Mouse (Mus musculus) liver, embryonic 14.5 days (tissue): ENCODE data around the gene Rnaseh2a. TPM values are rescaled to one million over a fixed set of nuclear protein-coding genes. Genes with fewer than 3 reads are reported as not detected.

ENCODE experiments used
- ATAC-seq: fragments of 200-750 bp; cut with Nextera tagmentation; 2 replicates; pipeline ENCODE4 v1.8.0; 2017; ENCODE audit warnings: moderate number of reproducible peaks, mild to moderate bottlenecking, moderate library complexity; ENCODE audit not compliant: insufficient read depth
- DNase-seq, 3 experiments: peaks; one replicate each; pipeline ENCODE4 v3.0.0-alpha.2; 2012 to 2013; ENCODE audit warnings: low read depth in 3 of 3, low spot score in 3 of 3
- H3K27ac ChIP-seq: fragments of 300-500 bp; sonication (generic); 2 replicates; pipeline ENCODE4 v1.5.1; 2014; ENCODE audit warnings: moderate library complexity, mild to moderate bottlenecking, control low read depth, inconsistent platforms
- H3K27me3 ChIP-seq: fragments of 300-500 bp; sonication (generic); 2 replicates; pipeline ENCODE4 v1.6.1; 2014; ENCODE audit warnings: mild to moderate bottlenecking, low read length, moderate library complexity; ENCODE audit not compliant: control insufficient read depth, insufficient read depth
- H3K36me3 ChIP-seq: fragments of 300-500 bp; sonication (generic); replicated peaks from 2 replicates; pipeline ENCODE4 v1.6.1; 2014; ENCODE audit warnings: low read depth; ENCODE audit not compliant: control insufficient read depth, insufficient read depth
- H3K4me1 ChIP-seq, 2 experiments: fragments of 200-500 bp in 1 of 2; fragments of 300-500 bp in 1 of 2; sonication (generic) in 1 of 2; replicated peaks; 2 replicates each; pipeline ENCODE4 v1.6.1; 2012 to 2014; ENCODE audit warnings: antibody characterized with exemption in 1 of 2, inconsistent platforms in 1 of 2, low read length in 1 of 2; ENCODE audit not compliant: control insufficient read depth in 2 of 2, insufficient read depth in 2 of 2
- H3K4me2 ChIP-seq: fragments of 300-500 bp; sonication (generic); 2 replicates; pipeline ENCODE4 v1.6.1; 2014; ENCODE audit warnings: low read depth, mild to moderate bottlenecking, control low read depth, moderate library complexity
- H3K4me3 ChIP-seq, 2 experiments: fragments of 200-500 bp in 1 of 2; fragments of 300-500 bp in 1 of 2; sonication (generic) in 1 of 2; 2 replicates each; pipeline ENCODE4 v1.5.1; 2012 to 2014; ENCODE audit warnings: low read depth in 2 of 2, low read length in 2 of 2, mild to moderate bottlenecking in 2 of 2, control low read depth in 1 of 2, inconsistent platforms in 1 of 2, moderate library complexity in 1 of 2; ENCODE audit not compliant: insufficient read depth in 1 of 2
- H3K9ac ChIP-seq: fragments of 300-500 bp; sonication (generic); replicated peaks from 2 replicates; pipeline ENCODE4 v1.6.1; 2014; ENCODE audit warnings: mild to moderate bottlenecking, control low read depth, moderate library complexity
- H3K9me3 ChIP-seq: fragments of 300-500 bp; sonication (generic); 2 replicates; pipeline ENCODE4 v1.6.1; 2016; ENCODE audit warnings: low read length, mixed read lengths; ENCODE audit not compliant: control insufficient read depth
- CTCF ChIP-seq: IDR thresholded peaks from 2 replicates; pipeline ENCODE4 v1.5.1; 2016; ENCODE audit warnings: antibody characterized with exemption, low read depth, control low read depth
- EP300 ChIP-seq: IDR thresholded peaks from 2 replicates; pipeline ENCODE4 v1.6.1; 2016; ENCODE audit warnings: antibody characterized with exemption, low read depth
- WGBS: fragments of 180-500 bp; shearing (Covaris S2); extraction: QIAGEN DNeasy Blood & Tissue Kit; methylation state at CpG from one replicate; pipeline ENCODE4 v1.1.7; 2014; ENCODE audit not compliant: insufficient replicate concordance; 5-methylcytosine and 5-hydroxymethylcytosine counted together
- polyA plus RNA-seq, 2 experiments: library from polyadenylated mRNA; depleted of rRNA in 1 of 2; stranded (reverse) in 1 of 2; unstranded in 1 of 2; fragments of >200 nt; fragmentation: Nextera tagmentation in 1 of 2; extraction: Ambion mirVana in 1 of 2; gene quantifications; 2 replicates each; pipeline versions ENCODE4 v1.2.1 to v1.2.3; 2012 to 2014

Rnaseh2a gene
- polyA plus RNA-seq, 2 experiments = 56.2 to 107 TPM

GRCm38 (mm10) chr8:84937620-84938485 lies 31.7 kb downstream of the Rnaseh2a start:
- H3K9me3 ChIP-seq = no peaks in the 10 kb centered on the region
- 47% methylated on average over 13 of the region's 13 CpGs for WGBS
- H3K4me3 ChIP-seq = no peak overlapping the region
- H3K36me3 ChIP-seq = no peaks in the 10 kb centered on the region
- H3K9ac ChIP-seq = no peak overlapping the region
- peaks cover 67% of the 10 kb centered on the region for H3K27me3 ChIP-seq
- ATAC-seq = no peak
- H3K4me2 ChIP-seq = no peak overlapping the region; the same call in 1 of the 2 replicates
- TF ChIP-seq EP300 = no peak
- TF ChIP-seq CTCF = no peak
- peaks cover 5 to 7% of the 10 kb centered on the region in 2 experiments for H3K4me1 ChIP-seq
- no peak for DNase-seq
- H3K27ac ChIP-seq = no peak overlapping the region

DNA sequence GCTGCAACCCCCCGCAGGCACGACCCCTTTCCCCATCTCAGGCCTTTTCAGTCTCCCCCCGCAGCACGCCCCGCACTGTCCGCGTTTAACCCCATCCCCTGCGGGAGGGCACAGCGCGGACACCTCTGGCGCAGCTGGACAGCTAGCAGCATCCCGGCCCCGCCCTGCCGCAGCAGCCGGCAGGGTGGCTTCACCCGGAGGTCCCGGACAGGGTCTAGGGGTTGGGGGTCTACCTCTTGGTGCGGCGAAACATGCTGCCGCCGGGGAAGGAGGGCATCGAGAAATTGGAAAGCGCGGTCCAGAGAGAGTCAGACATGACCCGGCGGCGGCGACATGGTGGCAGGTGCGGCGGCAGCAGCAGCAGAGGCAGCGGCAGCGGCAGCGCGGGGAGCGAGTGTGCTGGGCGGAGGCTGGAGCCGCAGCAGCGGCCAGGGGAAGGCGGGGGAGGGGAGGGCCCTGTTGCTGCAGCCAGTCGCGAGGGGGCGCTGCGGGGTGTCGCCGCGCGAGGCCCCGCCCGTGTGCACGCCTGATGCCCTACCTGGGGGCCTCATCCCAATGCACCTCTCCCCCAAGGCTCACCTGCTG lies 32.5 kb downstream of the Rnaseh2a start, which contains the start of gene Mast1:
Gene Mast1 (minus strand): TSS at position 398 of the 585 bp plus-strand sequence.
- peak within 1 kb of the TSS; percentile 36 to 45 for H3K4me3 ChIP-seq
- peak within 1 kb of the TSS; percentile 62 for H3K4me2 ChIP-seq
- H3K27ac ChIP-seq = no peak within 1 kb of the TSS
- peak in 1 of 3 experiments; percentile 44 for DNase-seq
- H3K27me3 ChIP-seq = peaks cover 68% of the 10 kb centered on the region
- H3K4me1 ChIP-seq = peaks cover 5 to 7% of the 10 kb centered on the region in 2 experiments
- 1% methylated on average over 50 of the region's 50 CpGs for WGBS
- H3K9ac ChIP-seq = no peak within 1 kb of the TSS
- no peaks in the 10 kb centered on the region for H3K9me3 ChIP-seq
- ATAC-seq = peak; percentile 58; the same call in 1 of the 2 replicates
- no peaks in the 10 kb centered on the region for H3K36me3 ChIP-seq
- TF ChIP-seq CTCF (peak; percentile 56), EP300 (no peak)

DNA sequence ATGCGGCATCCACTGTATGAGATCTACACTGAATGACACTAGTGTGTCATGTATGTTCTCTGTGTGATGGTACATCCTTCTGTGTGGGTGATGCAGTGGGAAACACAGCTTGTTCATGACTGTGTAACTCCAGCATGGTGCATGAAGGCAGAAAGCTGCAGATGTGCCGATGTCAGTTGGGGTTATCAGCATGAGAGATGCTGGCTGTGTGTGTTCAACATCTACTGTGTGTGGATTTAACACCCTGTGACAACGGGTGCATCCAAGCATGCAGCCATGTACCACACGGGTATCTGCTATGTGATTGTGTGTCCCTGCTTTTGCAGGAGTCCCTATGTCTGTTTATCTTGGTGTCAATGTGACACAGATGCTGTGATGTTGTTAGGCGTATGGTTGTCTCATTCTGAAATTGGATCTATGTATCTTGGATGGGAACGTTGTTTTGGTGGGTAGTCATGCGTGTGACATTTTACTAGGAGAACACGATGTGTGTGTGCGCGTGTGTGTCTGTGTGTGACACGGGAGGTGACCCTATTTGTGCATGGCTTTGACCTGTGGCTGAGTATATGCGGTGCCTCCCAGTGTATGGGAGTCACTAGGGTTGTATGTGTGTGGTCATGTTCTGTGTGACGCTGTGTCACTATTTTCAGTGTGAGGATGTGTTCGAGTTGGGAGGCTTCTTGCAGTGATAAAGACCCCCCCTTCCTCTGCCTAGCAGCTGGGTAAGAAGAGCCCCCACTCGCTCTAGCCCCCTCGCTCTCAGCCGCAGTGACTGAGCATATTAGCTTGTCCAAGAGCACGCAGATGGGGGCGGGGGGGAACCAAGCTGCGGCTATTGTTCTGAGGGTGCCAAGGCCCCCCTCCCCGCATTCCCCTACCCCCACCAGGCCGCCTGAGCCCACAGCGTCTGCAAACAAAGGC lies 33.3 kb downstream of the Rnaseh2a start:
- H3K4me3 ChIP-seq = peak overlapping the region in 1 of 2 experiments; percentile 45; a peak in 2 of 4 replicates
- no peak overlapping the region for H3K27ac ChIP-seq
- H3K9ac ChIP-seq = no peak overlapping the region
- TF ChIP-seq EP300 (no peak), CTCF (no peak)
- ATAC-seq (no peak; the same call in 1 of the 2 replicates), DNase-seq (no peak)
- peaks cover 5 to 7% of the 10 kb centered on the region in 2 experiments for H3K4me1 ChIP-seq
- no peaks in the 10 kb centered on the region for H3K36me3 ChIP-seq
- 19% methylated on average over 23 of the region's 23 CpGs for WGBS
- H3K4me2 ChIP-seq = peak overlapping the region; percentile 62
- H3K9me3 ChIP-seq = no peaks in the 10 kb centered on the region
- H3K27me3 ChIP-seq = peaks cover 70% of the 10 kb centered on the region

- Histone ChIP-seq H3K27ac (no peak overlapping the region), H3K4me1 (peaks cover 5 to 7% of the 10 kb centered on the region in 2 experiments), H3K27me3 (peaks cover 69% of the 10 kb centered on the region), H3K36me3 (no peaks in the 10 kb centered on the region), H3K4me2 (no peak overlapping the region), H3K4me3 (no peak overlapping the region), H3K9me3 (no peaks in the 10 kb centered on the region), H3K9ac (no peak overlapping the region)
- 3% methylated on average over 14 of the region's 14 CpGs for WGBS
- DNase-seq (no peak), ATAC-seq (no peak)
- TF ChIP-seq EP300 (no peak), CTCF (no peak)
Measured at GRCm38 (mm10) chr8:84935489-84935888, 34.1 kb downstream of the Rnaseh2a start.
